Mouse (Mus musculus): ENCODE results near the gene Itpa. TPM values are rescaled to one million over a fixed set of nuclear protein-coding genes. Genes with fewer than 3 reads are reported as not detected.

The Itpa gene
- 9.5 and 16.2 TPM in 2 replicates for polyA plus RNA-seq (2012; rRNA removed)

DNA sequence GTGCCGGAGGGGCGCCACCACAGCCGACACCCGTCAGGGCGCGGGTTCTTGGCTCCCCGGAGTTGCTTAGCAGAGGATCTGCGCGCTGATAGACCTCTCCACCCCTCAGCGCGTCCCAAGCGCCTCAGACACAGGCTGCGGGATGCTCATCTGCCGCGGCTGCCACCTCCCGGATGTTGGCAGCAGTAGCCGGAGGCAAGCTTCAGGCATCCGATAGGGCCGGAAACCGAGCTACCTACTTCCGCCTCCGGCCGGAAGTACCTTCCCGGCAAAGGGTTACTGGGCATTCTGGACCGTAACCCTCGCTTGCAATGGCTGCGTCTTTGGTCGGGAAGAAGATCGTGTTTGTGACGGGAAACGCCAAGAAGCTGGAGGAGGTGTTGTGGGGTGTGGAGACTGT lies at the start of gene Itpa:
Gene Itpa, plus strand, starts transcription at position 52 of the 400 bp plus-strand sequence.
- Histone ChIP-seq H3K27me3 (ENCODE audit: control insufficient read depth, insufficient read depth, low read length) (no peaks in the 10 kb centered on the region), H3K36me3 (ENCODE audit: control insufficient read depth, insufficient read depth, low read length) (peaks cover 10% of the 10 kb centered on the region), H3K27ac (ENCODE audit: insufficient read depth, low read depth, low read length) (peak within 1 kb of the TSS; percentile 37), H3K4me3 (ENCODE audit: low read depth, low read length) (peak within 1 kb of the TSS; percentile 84), H3K4me1 (ENCODE audit: control insufficient read depth, insufficient read depth, insufficient read length, low read length) (peaks cover 11% of the 10 kb centered on the region; the same call in 1 of the 2 replicates)
- under 1% methylated on average over 31 of the region's 31 CpGs for WGBS
- peak; percentile 45 for TF ChIP-seq POLR2A (IDR thresholded peaks at IDR 0.05; ENCODE audit: low read depth, low read length)
- peak; percentile 63; the same call in 1 of the 2 replicates for TF ChIP-seq CTCF (IDR thresholded peaks at IDR 0.05; ENCODE audit: extremely low read depth, insufficient read length, insufficient replicate concordance, low read depth, low read length)

DNA sequence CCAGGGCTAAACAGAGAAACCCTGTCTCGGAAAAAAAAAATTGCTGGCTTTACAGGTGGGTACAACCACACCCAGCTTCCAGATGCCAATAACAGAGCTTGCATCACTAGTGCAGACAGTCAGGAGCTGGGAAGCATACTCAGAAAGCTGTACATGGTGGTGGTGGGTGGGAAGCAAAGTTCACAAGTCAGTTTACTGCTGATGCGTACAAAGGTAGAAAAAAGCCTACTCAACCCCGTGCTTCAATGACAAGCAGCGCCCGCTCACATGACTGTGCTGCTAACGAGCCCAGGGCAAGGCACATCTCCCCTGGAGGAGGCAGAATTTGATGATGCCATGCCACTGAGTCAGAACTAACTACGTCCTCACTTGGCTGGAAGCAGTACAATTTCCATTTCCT lies 48.4 kb upstream of the Itpa start:
- H3K27ac ChIP-seq (ENCODE audit: insufficient read depth, low read depth, low read length), result no peak overlapping the region
- TF ChIP-seq POLR2A (IDR thresholded peaks at IDR 0.05; ENCODE audit: low read depth, low read length), result no peak
- TF ChIP-seq CTCF (IDR thresholded peaks at IDR 0.05; ENCODE audit: extremely low read depth, insufficient read length, insufficient replicate concordance, low read depth, low read length), result no peak
- 85% methylated on average over 7 of the region's 7 CpGs for WGBS
- H3K4me1 ChIP-seq (ENCODE audit: control insufficient read depth, insufficient read depth, insufficient read length, low read length), result no peaks in the 10 kb centered on the region
- H3K4me3 ChIP-seq (ENCODE audit: low read depth, low read length), result no peak overlapping the region
- H3K36me3 ChIP-seq (ENCODE audit: control insufficient read depth, insufficient read depth, low read length), result peaks cover 42% of the 10 kb centered on the region
- no peaks in the 10 kb centered on the region for H3K27me3 ChIP-seq (ENCODE audit: control insufficient read depth, insufficient read depth, low read length)

GRCm38 (mm10) chr2:130628424-130628823 lies 39.0 kb upstream of the Itpa start:
- 54% methylated on average over 3 of the region's 3 CpGs for WGBS
- no peaks in the 10 kb centered on the region; the same call in 1 of the 2 replicates for H3K4me1 ChIP-seq (ENCODE audit: control insufficient read depth, insufficient read depth, insufficient read length, low read length)

GRCm38 (mm10) chr2:130629080-130629838 lies 38.2 kb upstream of the Itpa start:
- TF ChIP-seq POLR2A (IDR thresholded peaks at IDR 0.05; ENCODE audit: low read depth, low read length) (no peak), CTCF (IDR thresholded peaks at IDR 0.05; ENCODE audit: extremely low read depth, insufficient read length, insufficient replicate concordance, low read depth, low read length) (no peak)
- H3K4me3 ChIP-seq (ENCODE audit: low read depth, low read length), result peak overlapping the region; percentile 93
- H3K27ac ChIP-seq (ENCODE audit: insufficient read depth, low read depth, low read length), result peak overlapping the region; percentile 3
- H3K36me3 ChIP-seq (ENCODE audit: control insufficient read depth, insufficient read depth, low read length), result peaks cover 7% of the 10 kb centered on the region
- 1% methylated on average over 37 of the region's 37 CpGs for WGBS
- H3K27me3 ChIP-seq (ENCODE audit: control insufficient read depth, insufficient read depth, low read length), result no peaks in the 10 kb centered on the region
- H3K4me1 ChIP-seq (ENCODE audit: control insufficient read depth, insufficient read depth, insufficient read length, low read length), result peaks cover 2% of the 10 kb centered on the region; the same call in 1 of the 2 replicates

More at GRCm38 (mm10) chr2:130628424-130628823, 39.0 kb upstream of the Itpa start:
- H3K27ac ChIP-seq (ENCODE audit: insufficient read depth, low read depth, low read length), result no peak overlapping the region
- H3K4me3 ChIP-seq (ENCODE audit: low read depth, low read length), result no peak overlapping the region
- peaks cover 10% of the 10 kb centered on the region for H3K36me3 ChIP-seq (ENCODE audit: control insufficient read depth, insufficient read depth, low read length)
- H3K27me3 ChIP-seq (ENCODE audit: control insufficient read depth, insufficient read depth, low read length), result no peaks in the 10 kb centered on the region
- TF ChIP-seq POLR2A (IDR thresholded peaks at IDR 0.05; ENCODE audit: low read depth, low read length), result no peak
- no peak for TF ChIP-seq CTCF (IDR thresholded peaks at IDR 0.05; ENCODE audit: extremely low read depth, insufficient read length, insufficient replicate concordance, low read depth, low read length)

GRCm38 (mm10) chr2:130629839-130630203 lies 37.6 kb upstream of the Itpa start, which contains the start of the genes Fastkd5 and Ubox5:
TSS of gene Fastkd5 (minus strand) at chr2:130630027.
TSS of gene Ubox5 (minus strand) at chr2:130630038.
- H3K36me3 ChIP-seq (ENCODE audit: control insufficient read depth, insufficient read depth, low read length), result peaks cover 9% of the 10 kb centered on the region
- under 1% methylated on average over 25 of the region's 25 CpGs for WGBS
- TF ChIP-seq POLR2A (IDR thresholded peaks at IDR 0.05; ENCODE audit: low read depth, low read length) (peak; percentile 36; the same call in 1 of the 2 replicates), CTCF (IDR thresholded peaks at IDR 0.05; ENCODE audit: extremely low read depth, insufficient read length, insufficient replicate concordance, low read depth, low read length) (no peak)
- H3K27me3 ChIP-seq (ENCODE audit: control insufficient read depth, insufficient read depth, low read length), result no peaks in the 10 kb centered on the region
- peak within 1 kb of the TSS; percentile 3 for H3K27ac ChIP-seq (ENCODE audit: insufficient read depth, low read depth, low read length)
- H3K4me3 ChIP-seq (ENCODE audit: low read depth, low read length), result peak within 1 kb of the TSS; percentile 93
- H3K4me1 ChIP-seq (ENCODE audit: control insufficient read depth, insufficient read depth, insufficient read length, low read length), result peaks cover 7% of the 10 kb centered on the region

GRCm38 (mm10) chr2:130632416-130632815 lies 35.0 kb upstream of the Itpa start:
- no peaks in the 10 kb centered on the region for H3K27me3 ChIP-seq (ENCODE audit: control insufficient read depth, insufficient read depth, low read length)
- WGBS, result 70% methylated on average over 1 of the region's 1 CpGs

More at GRCm38 (mm10) chr2:130632416-130632815, 35.0 kb upstream of the Itpa start:
- Histone ChIP-seq H3K36me3 (ENCODE audit: control insufficient read depth, insufficient read depth, low read length) (peaks cover 7% of the 10 kb centered on the region; the same call in 1 of the 2 replicates), H3K4me1 (ENCODE audit: control insufficient read depth, insufficient read depth, insufficient read length, low read length) (peaks cover 26% of the 10 kb centered on the region), H3K27ac (ENCODE audit: insufficient read depth, low read depth, low read length) (no peak overlapping the region), H3K4me3 (ENCODE audit: low read depth, low read length) (no peak overlapping the region)
- TF ChIP-seq CTCF (IDR thresholded peaks at IDR 0.05; ENCODE audit: extremely low read depth, insufficient read length, insufficient replicate concordance, low read depth, low read length), result no peak
- TF ChIP-seq POLR2A (IDR thresholded peaks at IDR 0.05; ENCODE audit: low read depth, low read length), result no peak
